Mouse (Mus musculus): ENCODE measurements around the gene Agbl3.

DNA sequence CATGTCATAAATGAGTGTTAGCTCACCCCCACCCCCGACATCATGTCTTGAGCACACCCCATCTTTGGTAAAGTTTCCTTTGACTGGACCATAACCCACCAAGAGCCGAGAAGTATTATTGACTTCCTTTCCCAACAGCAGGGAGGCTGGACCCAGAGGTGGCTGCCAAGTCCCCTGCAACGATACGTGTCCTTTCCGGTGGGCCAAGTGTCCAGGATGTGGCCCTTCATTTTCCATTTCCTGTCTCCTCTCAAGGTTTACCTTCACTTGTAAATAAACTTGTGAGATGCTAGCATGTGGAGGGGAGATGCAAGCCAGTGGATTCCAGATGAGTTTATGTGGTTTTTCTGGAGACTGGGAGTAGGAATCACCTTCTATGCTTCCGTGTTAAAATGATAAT is 49.2 kb upstream of the Agbl3 start:
- TF ChIP-seq CTCF (IDR thresholded peaks at IDR 0.05; ENCODE audit: control insufficient read depth, insufficient read depth, low read length) (no peak), POLR2A (IDR thresholded peaks at IDR 0.05; ENCODE audit: borderline replicate concordance, control insufficient read depth, low read depth, low read length) (no peak)
